Mouse (Mus musculus) cerebellum, adult 18-20 months (tissue): ENCODE data around the gene Saa3.
"Not testable (repeated sequence)": the region's sequence is repeated elsewhere in the genome, so short reads cannot be mapped to it uniquely, and the experiment has no call there.

Experiments
- DNase-seq, 2 experiments: peaks; one replicate each; pipeline ENCODE4 v3.0.0; 2021

The Saa3 gene

GRCm38 (mm10) chr7:46710390-46710844 is 5.1 kb downstream of the Saa3 start, which contains the start of gene Saal1:
Saal1 (minus strand) TSS chr7:46710680.
- peak; percentile 82 to 91 for DNase-seq

DNA sequence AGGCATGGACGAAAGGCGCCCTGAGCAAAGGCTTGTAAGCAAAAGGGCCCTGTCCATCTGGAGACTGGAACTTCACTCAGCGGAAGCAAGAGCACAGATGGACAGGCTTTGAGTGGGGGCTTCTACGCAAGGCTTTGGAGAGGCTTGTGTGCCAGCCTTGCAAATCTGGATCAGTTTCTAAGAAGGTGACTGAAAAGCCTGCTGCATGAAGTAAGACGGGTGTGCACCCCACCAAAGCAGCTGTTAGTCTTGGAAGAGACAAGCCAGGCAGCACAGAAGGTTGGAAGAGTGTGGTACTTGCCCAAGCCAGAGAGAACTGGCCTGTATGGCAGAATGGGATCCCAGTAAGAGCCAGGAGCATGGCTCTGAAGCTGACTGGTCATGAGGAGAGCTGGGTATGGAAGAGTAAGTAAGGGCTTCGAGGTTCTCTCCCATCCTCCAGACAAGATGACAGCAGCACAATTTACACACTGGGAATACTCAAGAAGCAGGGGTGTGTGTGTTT is 14.9 kb downstream of the Saa3 start:
- peak in 1 of 2 experiments; percentile 60 for DNase-seq

GRCm38 (mm10) chr7:46696754-46697153 is 18.7 kb downstream of the Saa3 start:
- DNase-seq = no peak

DNA sequence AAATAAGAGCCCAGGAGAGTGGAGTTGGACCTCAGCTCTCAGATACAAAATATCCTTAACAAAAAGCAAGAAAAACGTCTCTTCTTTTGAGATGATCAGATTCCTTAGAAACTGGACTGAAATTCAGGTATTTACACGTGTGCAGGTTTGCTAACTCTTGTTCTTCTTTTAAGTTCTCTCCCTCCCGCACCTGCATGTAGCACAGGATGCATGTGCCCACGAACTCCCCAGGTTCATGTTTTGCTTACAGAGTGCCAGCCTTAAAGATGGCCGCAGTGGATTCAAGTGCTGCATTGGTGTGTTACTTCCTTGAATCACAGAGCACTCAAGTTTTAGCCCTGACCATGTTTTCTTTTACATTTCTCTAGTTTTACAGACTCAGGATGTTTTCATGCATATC is 28.7 kb downstream of the Saa3 start:
- DNase-seq = no peak

DNA sequence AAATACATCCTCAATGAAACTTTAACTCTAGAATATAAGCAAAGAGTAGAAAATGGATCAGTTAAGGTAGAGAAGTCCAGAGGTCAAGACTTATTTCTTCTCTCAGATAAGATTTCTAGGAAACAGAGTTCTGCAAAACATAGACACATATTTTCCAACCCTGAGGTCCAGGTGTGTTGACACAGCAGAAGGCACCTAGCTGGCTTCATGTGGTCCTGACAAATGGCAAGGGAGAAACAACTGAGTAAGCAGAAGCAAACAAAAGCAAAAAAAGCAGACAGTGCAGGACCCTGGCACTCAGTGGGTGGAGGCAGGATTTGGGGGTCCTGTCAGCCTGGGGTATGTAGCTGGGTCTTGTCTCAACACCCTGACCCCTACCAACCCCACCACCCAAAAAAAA is 34.8 kb downstream of the Saa3 start:
- DNase-seq = no peak

DNA sequence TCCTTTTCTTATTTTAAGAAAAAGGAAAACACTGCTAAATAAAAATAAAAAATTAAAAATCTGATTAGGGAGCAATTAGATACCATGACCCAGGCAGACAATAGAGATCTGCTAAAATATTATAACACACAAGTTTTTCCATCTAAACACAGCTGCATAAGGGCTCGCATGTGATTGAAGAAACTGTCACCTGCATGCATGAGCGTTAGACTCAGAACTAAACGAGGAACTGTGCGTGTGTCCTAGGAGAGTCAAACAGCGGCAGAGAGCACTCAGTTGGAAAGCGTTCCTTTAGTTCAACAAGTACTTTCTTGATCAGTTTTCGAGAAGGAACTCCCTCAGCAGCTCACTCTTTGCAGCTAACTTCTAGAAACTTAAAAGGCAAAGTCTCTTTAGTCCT is 36.5 kb downstream of the Saa3 start:
- not testable (repeated sequence) for DNase-seq

DNA sequence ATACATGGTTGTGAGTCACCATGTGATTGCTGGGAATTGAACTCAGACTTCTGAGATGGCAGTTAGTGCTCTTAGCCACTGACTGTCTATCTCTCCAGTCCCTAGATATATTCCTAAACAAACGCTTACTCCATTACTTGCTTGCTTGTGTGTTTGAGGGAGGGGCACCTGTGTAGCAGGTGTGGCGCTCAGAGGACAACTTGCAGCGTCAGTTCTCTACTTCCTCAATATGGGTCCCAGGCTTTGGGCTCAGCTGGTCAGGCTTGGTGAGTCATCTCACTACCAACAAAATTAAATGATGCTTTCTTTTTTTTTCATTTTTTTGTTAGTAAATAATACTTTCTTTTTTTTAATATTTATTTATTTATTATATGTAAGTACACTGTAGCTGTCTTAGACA is 37.1 kb downstream of the Saa3 start:
- no peak for DNase-seq

- peak; percentile 65 to 76 for DNase-seq
These were observed 38.6 kb downstream of the Saa3 start for GRCm38 (mm10) chr7:46676808-46677360.

- no peak for DNase-seq
These were observed 39.6 kb downstream of the Saa3 start for GRCm38 (mm10) chr7:46675886-46676285.

- no peak for DNase-seq
These were observed 40.4 kb downstream of the Saa3 start for GRCm38 (mm10) chr7:46675061-46675460.

GRCm38 (mm10) chr7:46672160-46672672 is 43.3 kb downstream of the Saa3 start, which contains the start of gene Tph1:
Tph1 (minus strand) TSS chr7:46672537.
- DNase-seq = no peak

- DNase-seq = no peak
These were observed 48.2 kb downstream of the Saa3 start for GRCm38 (mm10) chr7:46667256-46667655.

DNA sequence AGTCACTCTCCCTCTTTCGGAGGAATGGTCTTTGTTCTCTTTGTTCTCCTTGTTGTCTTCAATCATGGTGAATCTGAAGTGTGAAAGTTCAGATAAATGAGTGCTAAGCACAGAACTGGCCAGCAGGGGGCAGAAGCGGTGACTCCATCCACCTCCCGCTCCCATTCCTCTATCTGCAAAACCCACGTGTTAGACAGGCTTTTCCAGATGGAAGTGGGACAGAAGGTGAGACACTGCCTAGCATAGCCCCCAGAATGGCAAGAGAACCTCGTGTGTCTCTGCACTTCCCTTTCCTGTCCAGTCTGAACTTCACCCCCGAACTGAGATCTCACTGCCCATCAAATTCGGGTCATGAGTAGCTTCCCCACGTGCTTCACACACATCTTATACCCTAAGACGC is 50.3 kb downstream of the Saa3 start:
- peak; percentile 47 to 57 for DNase-seq
